Mouse (Mus musculus): ENCODE results near the gene Eva1c. TPM values are rescaled to one million over a fixed set of nuclear protein-coding genes. Genes with fewer than 3 reads are reported as not detected.

The Eva1c gene
- polyA plus RNA-seq, 1 experiment from 2014 or later, result 0.72 TPM

DNA sequence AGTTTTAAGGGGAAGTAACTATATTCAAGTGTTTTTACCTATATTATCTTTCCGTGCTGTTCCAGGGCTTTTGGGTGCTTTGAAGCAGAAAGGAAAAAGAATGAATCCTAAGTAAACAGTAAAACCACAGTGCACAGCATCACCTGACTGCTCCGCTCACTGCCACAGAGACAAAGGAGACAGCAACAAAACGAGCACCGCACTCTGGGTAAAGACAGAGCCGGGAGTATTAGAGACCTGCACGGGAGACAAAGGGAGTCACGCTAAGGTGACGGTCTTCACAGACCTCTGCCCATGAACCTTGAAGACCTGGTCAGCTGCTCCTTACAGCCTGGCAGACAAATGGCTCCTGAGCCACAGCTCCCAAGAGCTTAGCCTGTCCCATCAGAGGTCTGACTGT lies 120.5 kb downstream of the Eva1c start:
- no peaks in the 10 kb centered on the region for H3K27me3 ChIP-seq (ENCODE audit: control insufficient read depth, insufficient read depth, low read length)
- 71% methylated on average over 8 of the region's 8 CpGs for WGBS

GRCm38 (mm10) chr16:90950354-90950963 lies 123.9 kb downstream of the Eva1c start:
- Histone ChIP-seq H3K9me3 (ENCODE audit: control insufficient read depth, low read depth, low read length) (no peaks in the 10 kb centered on the region), H3K4me1 (ENCODE audit: control insufficient read depth, insufficient read depth, low read length) (no peaks in the 10 kb centered on the region), H3K9ac (replicated peaks; ENCODE audit: low read depth, low read length) (no peak overlapping the region), H3K4me2 (replicated peaks; ENCODE audit: low read depth, low read length) (no peak overlapping the region), H3K4me3 (ENCODE audit: low read depth, low read length) (no peak overlapping the region), H3K27me3 (ENCODE audit: control insufficient read depth, insufficient read depth, low read length) (no peaks in the 10 kb centered on the region), H3K27ac (ENCODE audit: low read length) (no peak overlapping the region), H3K36me3 (ENCODE audit: control insufficient read depth, insufficient read depth, low read length) (peaks cover 5% of the 10 kb centered on the region)
- 52% methylated on average over 17 of the region's 17 CpGs for WGBS
- ATAC-seq (ENCODE audit: insufficient number of reproducible peaks, insufficient read depth, low FRiP score, low read depth), result no peak

More for the DNA sequence above, 120.5 kb downstream of the Eva1c start:
- no peak overlapping the region for H3K27ac ChIP-seq (ENCODE audit: low read length)
- no peak for ATAC-seq (ENCODE audit: insufficient number of reproducible peaks, insufficient read depth, low FRiP score, low read depth)
- no peaks in the 10 kb centered on the region for H3K4me1 ChIP-seq (ENCODE audit: control insufficient read depth, insufficient read depth, low read length)
- H3K4me2 ChIP-seq (replicated peaks; ENCODE audit: low read depth, low read length), result no peak overlapping the region
- no peak overlapping the region for H3K9ac ChIP-seq (replicated peaks; ENCODE audit: low read depth, low read length)
- no peaks in the 10 kb centered on the region for H3K9me3 ChIP-seq (ENCODE audit: control insufficient read depth, low read depth, low read length)
- H3K4me3 ChIP-seq (ENCODE audit: low read depth, low read length), result no peak overlapping the region
- H3K36me3 ChIP-seq (ENCODE audit: control insufficient read depth, insufficient read depth, low read length), result peaks cover 11% of the 10 kb centered on the region

GRCm38 (mm10) chr16:90953147-90953546 lies 126.6 kb downstream of the Eva1c start:
- Histone ChIP-seq H3K9me3 (ENCODE audit: control insufficient read depth, low read depth, low read length) (no peaks in the 10 kb centered on the region), H3K9ac (replicated peaks; ENCODE audit: low read depth, low read length) (no peak overlapping the region), H3K27ac (ENCODE audit: low read length) (no peak overlapping the region), H3K36me3 (ENCODE audit: control insufficient read depth, insufficient read depth, low read length) (no peaks in the 10 kb centered on the region), H3K4me3 (ENCODE audit: low read depth, low read length) (no peak overlapping the region), H3K4me1 (ENCODE audit: control insufficient read depth, insufficient read depth, low read length) (no peaks in the 10 kb centered on the region), H3K27me3 (ENCODE audit: control insufficient read depth, insufficient read depth, low read length) (no peaks in the 10 kb centered on the region), H3K4me2 (replicated peaks; ENCODE audit: low read depth, low read length) (no peak overlapping the region)
- no peak for ATAC-seq (ENCODE audit: insufficient number of reproducible peaks, insufficient read depth, low FRiP score, low read depth)
- WGBS, result 82% methylated on average over 9 of the region's 9 CpGs

- H3K27me3 ChIP-seq (ENCODE audit: control insufficient read depth, insufficient read depth, low read length), result no peaks in the 10 kb centered on the region
- H3K4me1 ChIP-seq (ENCODE audit: control insufficient read depth, insufficient read depth, low read length), result no peaks in the 10 kb centered on the region
- no peak overlapping the region for H3K4me3 ChIP-seq (ENCODE audit: low read depth, low read length)
- ATAC-seq (ENCODE audit: insufficient number of reproducible peaks, insufficient read depth, low FRiP score, low read depth), result no peak
- H3K9ac ChIP-seq (replicated peaks; ENCODE audit: low read depth, low read length), result no peak overlapping the region
- H3K36me3 ChIP-seq (ENCODE audit: control insufficient read depth, insufficient read depth, low read length), result no peaks in the 10 kb centered on the region
- H3K9me3 ChIP-seq (ENCODE audit: control insufficient read depth, low read depth, low read length), result no peaks in the 10 kb centered on the region
- 88% methylated on average over 6 of the region's 6 CpGs for WGBS
- no peak overlapping the region for H3K4me2 ChIP-seq (replicated peaks; ENCODE audit: low read depth, low read length)
- no peak overlapping the region for H3K27ac ChIP-seq (ENCODE audit: low read length)
Measured at GRCm38 (mm10) chr16:90953770-90954169, 127.3 kb downstream of the Eva1c start.

Small RNA genes lying within 50 kb of the gene (microRNA-seq; reads per million reads assigned to microRNA genes)
- not detected for gene Gm22933

Other genes with a start within 250 kb of the Eva1c start
- gene Mis18a, start 99.3 kb upstream of the Eva1c start, polyA plus RNA-seq (2014; fragmentation: Nextera tagmentation; extraction: Ambion mirVana), result 61.8 and 62.3 TPM in 2 replicates
- not detected in 2 replicates for gene Mrap, start 88.5 kb upstream of the Eva1c start, polyA plus RNA-seq (2014; fragmentation: Nextera tagmentation; extraction: Ambion mirVana)
- 9.9 and 13.8 TPM in 2 replicates for gene Urb1, start 16.3 kb upstream of the Eva1c start, polyA plus RNA-seq (2014; fragmentation: Nextera tagmentation; extraction: Ambion mirVana)
- 36.4 and 41.2 TPM in 2 replicates for gene Cfap298, start 108.4 kb downstream of the Eva1c start, polyA plus RNA-seq (2014; fragmentation: Nextera tagmentation; extraction: Ambion mirVana)
- gene Synj1, start 184.6 kb downstream of the Eva1c start, polyA plus RNA-seq (2014; fragmentation: Nextera tagmentation; extraction: Ambion mirVana), result 17.5 and 17.8 TPM in 2 replicates
- gene Paxbp1, start 217.8 kb downstream of the Eva1c start, polyA plus RNA-seq (2014; fragmentation: Nextera tagmentation; extraction: Ambion mirVana), result 80.5 and 81.9 TPM in 2 replicates

Measured in stomach, embryonic 14.5 days (tissue).